Mouse (Mus musculus) monocyte, adult 5-6 weeks (primary cell): ENCODE data around the gene Hist1h2ao. TPM values are rescaled to one million over a fixed set of nuclear protein-coding genes. Genes with fewer than 3 reads are reported as not detected.
"Not testable (repeated sequence)": the region's sequence is repeated elsewhere in the genome, so short reads cannot be mapped to it uniquely, and the experiment has no call there.

Experiments used
- ATAC-seq: fragments of 153-309, 156-312 bp; replicated peaks from 2 replicates; pipeline ENCODE4 v1.8.0; 2017; ENCODE audit warnings: mild to moderate bottlenecking; ENCODE audit not compliant: low TSS enrichment, insufficient number of reproducible peaks, severe bottlenecking, poor library complexity, low FRiP score
- total RNA-seq: library from RNA; stranded (forward); fragments of 200-1000, 200-491, 200-594 nt; gene quantifications from 3 replicates; pipeline ENCODE4 v1.2.3, GENCODE M21; 2017

Hist1h2ao gene
- total RNA-seq, result 114 TPM in 1 of 3 replicates, not detected in the others

DNA sequence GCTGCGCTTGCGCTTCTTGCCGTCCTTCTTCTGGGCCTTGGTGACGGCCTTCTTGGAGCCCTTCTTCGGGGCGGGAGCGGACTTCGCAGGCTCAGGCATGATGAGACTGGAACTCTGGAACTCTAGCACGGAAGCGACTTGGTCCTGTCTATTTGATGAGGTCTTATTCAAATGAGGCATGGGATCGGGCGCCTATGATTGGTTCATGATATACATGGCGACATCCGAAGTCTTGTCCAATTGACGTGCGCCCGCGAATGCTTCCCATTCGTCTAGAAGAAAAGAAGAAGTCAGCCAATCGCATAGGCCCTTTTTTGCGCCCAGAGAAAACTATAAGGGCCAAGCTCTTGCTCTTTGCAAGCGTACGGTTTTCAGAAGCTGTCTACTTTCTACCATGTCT is at the start of gene Hist1h2ao, which contains the start of gene Hist1h2bq:
TSS of gene Hist1h2ao (plus strand) at position 393 of the 400 bp plus-strand sequence.
TSS of gene Hist1h2bq (minus strand) at position 125 of the 400 bp plus-strand sequence.
- ATAC-seq, result peak; percentile 94

GRCm38 (mm10) chr13:21778814-21779766 is 31.2 kb upstream of the Hist1h2ao start:
- ATAC-seq, result peak; percentile 93

- no peak for ATAC-seq
These were observed 30.2 kb upstream of the Hist1h2ao start, which contains the start of gene Hist1h1b for GRCm38 (mm10) chr13:21779767-21780731. Hist1h1b (minus strand) TSS chr13:21780625.

DNA sequence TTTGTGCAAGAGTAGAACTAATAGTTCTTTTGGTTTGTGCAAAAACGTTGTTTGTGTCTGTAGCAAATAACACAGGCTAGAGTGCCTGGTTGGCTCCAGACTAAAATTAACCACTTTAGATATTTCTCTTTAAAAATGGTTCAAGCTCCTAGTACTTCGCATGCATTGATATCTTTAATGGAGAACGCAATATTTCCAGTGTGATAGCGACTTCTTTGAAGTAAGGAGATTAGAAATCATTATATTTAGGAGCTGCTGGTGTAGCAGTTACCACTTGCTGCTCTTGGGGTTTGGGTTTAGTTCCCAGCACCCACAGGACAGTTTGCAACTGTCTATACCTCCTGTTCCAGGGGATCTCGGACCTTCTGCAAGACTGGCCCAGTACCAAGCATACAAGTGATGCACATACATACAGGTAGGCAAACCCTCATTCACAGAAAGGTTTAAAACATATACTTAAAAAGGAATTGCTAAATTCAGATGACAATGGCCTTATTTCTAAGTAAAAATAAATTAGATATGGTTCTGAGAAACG is 29.2 kb upstream of the Hist1h2ao start:
- ATAC-seq, result no peak

GRCm38 (mm10) chr13:21781639-21782038 is 28.6 kb upstream of the Hist1h2ao start:
- no peak for ATAC-seq

DNA sequence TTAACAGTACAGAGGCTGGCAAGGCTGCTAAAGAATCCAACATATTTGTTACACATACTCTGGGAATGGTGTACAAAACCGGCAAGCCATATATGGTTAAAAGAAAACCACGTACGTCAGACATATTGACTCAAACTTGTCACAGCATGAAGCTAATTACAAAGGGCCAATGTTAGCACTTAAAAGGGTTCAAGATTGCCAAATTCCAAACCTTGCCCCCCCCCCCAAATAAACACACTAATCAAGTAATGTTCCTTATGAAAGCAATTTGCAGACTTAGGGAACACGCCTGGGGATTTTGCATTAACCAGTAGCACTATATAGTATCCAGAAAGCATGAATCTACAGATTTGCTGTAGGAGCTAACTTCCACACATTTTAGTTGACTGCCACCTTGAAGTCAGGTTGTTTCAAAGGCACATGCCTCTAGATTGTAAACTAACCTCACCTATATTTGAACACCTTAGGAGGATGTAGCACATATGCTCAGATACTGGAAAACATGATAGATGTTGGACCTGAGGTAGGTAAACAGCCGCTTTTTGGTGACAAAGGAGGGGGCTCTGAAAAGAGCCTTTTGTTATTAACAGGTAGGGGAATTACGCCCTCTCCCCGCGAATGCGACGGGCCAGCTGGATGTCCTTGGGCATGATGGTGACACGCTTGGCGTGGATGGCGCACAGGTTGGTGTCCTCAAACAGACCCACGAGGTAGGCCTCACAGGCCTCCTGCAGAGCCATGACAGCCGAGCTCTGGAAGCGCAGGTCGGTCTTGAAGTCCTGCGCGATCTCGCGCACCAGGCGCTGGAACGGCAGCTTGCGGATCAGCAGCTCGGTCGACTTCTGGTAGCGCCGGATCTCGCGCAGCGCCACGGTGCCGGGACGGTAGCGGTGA is 27.7 kb upstream of the Hist1h2ao start:
- not testable (repeated sequence) for ATAC-seq

- ATAC-seq, result peak; percentile 67; the same call in 1 of the 2 replicates
These were observed 27.0 kb upstream of the Hist1h2ao start, which contains the start of gene Hist1h3i for GRCm38 (mm10) chr13:21783255-21783617. Hist1h3i (minus strand) TSS chr13:21783370.

- no peak for ATAC-seq
These were observed 26.5 kb upstream of the Hist1h2ao start for GRCm38 (mm10) chr13:21783734-21784161.

DNA sequence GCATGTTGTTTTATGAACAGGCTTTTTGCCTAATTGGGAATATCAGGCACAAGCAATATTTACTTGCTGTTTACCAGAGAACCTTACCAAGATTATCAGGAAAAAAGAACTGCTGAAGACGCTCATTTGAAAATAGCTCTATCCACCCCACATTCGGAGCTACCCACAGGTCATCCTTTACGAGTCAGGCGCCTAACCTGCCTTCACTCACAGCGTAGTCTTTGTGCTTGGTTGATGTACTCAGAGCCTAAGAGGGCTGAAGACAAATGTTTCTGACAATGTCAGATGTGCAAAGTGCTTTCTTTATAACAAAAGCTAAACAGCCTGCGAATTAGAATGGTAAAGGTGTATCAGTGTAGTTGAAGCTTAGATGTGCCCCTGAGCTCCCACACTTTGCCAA is 26.0 kb upstream of the Hist1h2ao start:
- ATAC-seq, result no peak

DNA sequence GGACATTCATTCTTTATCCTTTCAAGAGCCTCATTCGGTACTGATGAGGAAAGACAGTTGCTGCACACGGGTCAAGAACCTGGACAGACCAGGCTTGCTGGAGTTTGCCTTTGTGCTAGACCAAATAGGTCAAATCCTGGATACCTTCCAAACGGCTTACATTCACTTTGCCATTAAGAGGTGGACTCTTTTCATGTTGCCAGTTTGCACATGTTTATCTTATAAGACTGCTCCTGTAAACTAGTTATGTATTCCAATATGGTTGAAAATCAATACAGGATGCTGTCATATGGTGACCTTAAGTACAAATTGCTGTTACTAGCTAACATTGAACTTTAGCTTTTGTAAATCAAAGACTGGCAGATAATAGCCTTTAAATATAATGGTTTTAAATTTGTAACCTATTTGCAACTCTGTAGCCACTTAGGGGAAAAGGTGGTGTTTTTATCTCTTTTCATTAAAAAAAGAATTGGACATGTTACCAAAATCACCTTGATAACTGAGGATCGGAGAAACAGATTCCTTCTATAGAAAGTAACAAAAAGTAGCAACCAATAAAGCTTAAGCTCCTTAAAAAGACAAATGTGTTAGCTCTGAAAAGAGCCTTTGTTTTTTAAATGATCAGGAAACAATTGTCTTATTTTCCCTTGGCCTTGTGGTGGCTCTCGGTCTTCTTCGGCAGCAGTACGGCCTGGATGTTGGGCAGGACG is 23.9 kb upstream of the Hist1h2ao start:
- no peak for ATAC-seq

GRCm38 (mm10) chr13:21786899-21787629 is 23.2 kb upstream of the Hist1h2ao start, which contains the start of the genes Hist1h2an and Hist1h2bp:
Hist1h2an (minus strand) TSS chr13:21787218.
Hist1h2bp (plus strand) TSS chr13:21787461.
- peak; percentile 96 for ATAC-seq

GRCm38 (mm10) chr13:21787760-21788593 is 22.3 kb upstream of the Hist1h2ao start:
- ATAC-seq, result no peak

GRCm38 (mm10) chr13:21789925-21790324 is 20.3 kb upstream of the Hist1h2ao start:
- no peak for ATAC-seq

DNA sequence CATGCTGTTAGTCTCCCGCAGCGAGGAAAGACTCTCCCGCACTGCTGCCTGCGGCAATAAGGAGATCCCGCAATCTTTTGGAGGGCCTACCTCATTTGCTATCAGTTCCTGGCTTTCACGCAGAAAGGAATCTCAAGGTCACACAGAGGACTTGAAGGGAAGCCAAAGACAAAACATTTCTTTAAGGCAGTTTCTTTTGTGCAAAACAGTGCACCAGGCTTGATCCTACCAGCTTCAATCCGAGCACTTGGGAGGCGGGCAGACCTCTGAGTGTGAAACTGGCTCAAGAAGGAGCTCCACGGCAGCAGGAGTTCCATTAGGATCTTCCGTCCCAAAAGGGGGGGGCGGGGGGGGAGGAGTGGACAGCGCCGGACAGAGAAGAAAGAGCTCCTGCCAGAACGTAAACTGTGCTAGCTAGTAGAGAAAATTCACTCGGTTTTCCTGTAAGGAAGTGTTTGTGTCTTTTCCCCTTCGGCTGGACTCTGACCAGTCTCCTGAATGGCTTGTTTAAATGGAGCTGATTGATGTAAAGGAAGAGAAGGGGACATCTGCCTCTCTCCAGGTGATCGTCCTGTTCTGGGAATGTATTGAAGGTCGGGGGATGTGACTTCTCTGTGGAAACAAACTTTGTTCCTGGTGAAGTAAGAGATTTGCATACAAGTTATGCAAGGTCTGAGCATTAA is 19.5 kb upstream of the Hist1h2ao start:
- ATAC-seq, result no peak

- no peak for ATAC-seq
These were observed 14.7 kb upstream of the Hist1h2ao start for GRCm38 (mm10) chr13:21795584-21795983.
